Mouse (Mus musculus): ENCODE measurements at regions not wholly inside any gene's neighbourhood (a gene's known extent, or its start where the extent isn't known, plus 50 kb on each side); places are given as distances from the start of the nearest gene placed in this dataset.

DNA sequence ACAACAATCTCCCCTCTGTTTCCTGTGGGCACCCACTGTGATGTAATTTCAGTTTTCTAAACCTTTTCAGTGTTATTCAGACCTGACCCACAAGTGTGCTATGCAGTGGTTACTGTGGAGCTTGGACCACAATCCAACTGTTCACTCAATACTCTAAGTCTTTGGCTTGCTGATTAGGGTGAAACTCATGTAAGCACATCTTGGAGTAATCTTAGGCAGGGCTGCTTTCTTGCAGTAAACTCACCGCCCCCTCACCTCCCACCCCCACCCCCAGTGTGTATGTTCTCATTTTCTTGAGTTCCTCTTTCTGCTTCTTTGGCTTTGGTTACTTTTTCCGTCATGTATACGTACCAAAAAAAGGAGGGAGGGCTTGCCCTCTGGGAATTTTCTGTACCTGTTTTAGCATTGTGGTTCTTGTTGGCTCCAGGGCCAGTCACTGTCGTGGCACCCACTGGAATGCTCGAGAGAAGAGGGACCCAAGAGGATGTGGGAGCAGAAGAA, 158.2 kb upstream of the Lrig1 start:
- peak; percentile 54 for DNase-seq (ENCODE audit: low spot score, missing footprints)
- H3K27me3 ChIP-seq (ENCODE audit: control insufficient read depth, insufficient read depth, low read length): no peaks in the 10 kb centered on the region
- no peaks in the 10 kb centered on the region for H3K36me3 ChIP-seq (ENCODE audit: control insufficient read depth, insufficient read depth, low read length)
- no peak overlapping the region for H3K27ac ChIP-seq (ENCODE audit: low read depth, low read length)
- no peak overlapping the region for H3K4me2 ChIP-seq
- H3K9ac ChIP-seq (ENCODE audit: low read length): no peak overlapping the region
- no peaks in the 10 kb centered on the region for H3K4me1 ChIP-seq (ENCODE audit: control insufficient read depth, insufficient read depth, low read length)
- H3K4me3 ChIP-seq (ENCODE audit: low read depth, low read length): no peak overlapping the region
- H3K9me3 ChIP-seq (ENCODE audit: control insufficient read depth, low read length): no peaks in the 10 kb centered on the region
- no peak for ATAC-seq (ENCODE audit: low FRiP score)
- WGBS: 83% methylated on average over 5 of the region's 5 CpGs

GRCm38 (mm10) chr6:94850121-94850520, 150.2 kb upstream of the Lrig1 start:
- ATAC-seq (ENCODE audit: low FRiP score): no peak
- 89% methylated on average over 4 of the region's 5 CpGs for WGBS
- no peak overlapping the region for H3K9ac ChIP-seq (ENCODE audit: low read length)

DNA sequence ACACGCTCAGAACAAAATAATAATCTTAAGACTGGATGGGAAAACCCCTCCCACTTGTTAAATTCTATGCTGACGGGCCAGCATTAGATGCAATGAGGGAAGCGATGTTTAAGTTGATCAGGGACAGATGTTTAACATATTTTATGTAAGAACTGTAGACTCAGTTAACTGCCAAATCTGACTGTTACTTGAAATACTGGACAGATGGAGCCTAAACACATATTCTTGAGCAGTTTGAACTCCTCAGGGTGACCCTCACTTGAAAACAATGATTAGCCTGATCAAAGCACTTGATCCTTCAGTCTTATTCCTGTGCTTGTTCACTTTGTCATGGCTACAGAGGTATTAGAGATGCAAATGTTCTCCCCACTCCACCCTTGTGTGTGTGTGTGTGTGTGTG, 149.6 kb upstream of the Lrig1 start:
- Histone ChIP-seq H3K9me3 (ENCODE audit: control insufficient read depth, low read length) (no peaks in the 10 kb centered on the region), H3K27ac (ENCODE audit: low read depth, low read length) (no peak overlapping the region), H3K36me3 (ENCODE audit: control insufficient read depth, insufficient read depth, low read length) (no peaks in the 10 kb centered on the region), H3K4me3 (ENCODE audit: low read depth, low read length) (no peak overlapping the region), H3K4me2 (no peak overlapping the region), H3K4me1 (ENCODE audit: control insufficient read depth, insufficient read depth, low read length) (no peaks in the 10 kb centered on the region), H3K27me3 (ENCODE audit: control insufficient read depth, insufficient read depth, low read length) (no peaks in the 10 kb centered on the region), H3K9ac (ENCODE audit: low read length) (no peak overlapping the region)
- no peak for ATAC-seq (ENCODE audit: low FRiP score)
- 87% methylated on average over 3 of the region's 3 CpGs for WGBS
- DNase-seq (ENCODE audit: low spot score, missing footprints): peak; percentile 59

More at GRCm38 (mm10) chr6:94850121-94850520, 150.2 kb upstream of the Lrig1 start:
- no peak overlapping the region for H3K4me2 ChIP-seq
- no peaks in the 10 kb centered on the region for H3K9me3 ChIP-seq (ENCODE audit: control insufficient read depth, low read length)
- H3K27me3 ChIP-seq (ENCODE audit: control insufficient read depth, insufficient read depth, low read length): no peaks in the 10 kb centered on the region
- peak; percentile 75 for DNase-seq (ENCODE audit: low spot score, missing footprints)
- no peaks in the 10 kb centered on the region for H3K36me3 ChIP-seq (ENCODE audit: control insufficient read depth, insufficient read depth, low read length)
- no peak overlapping the region for H3K4me3 ChIP-seq (ENCODE audit: low read depth, low read length)
- H3K27ac ChIP-seq (ENCODE audit: low read depth, low read length): no peak overlapping the region
- no peaks in the 10 kb centered on the region for H3K4me1 ChIP-seq (ENCODE audit: control insufficient read depth, insufficient read depth, low read length)

- no peak overlapping the region for H3K4me2 ChIP-seq
- WGBS: 86% methylated on average over 1 of the region's 1 CpGs
- no peaks in the 10 kb centered on the region for H3K27me3 ChIP-seq (ENCODE audit: control insufficient read depth, insufficient read depth, low read length)
- no peaks in the 10 kb centered on the region for H3K4me1 ChIP-seq (ENCODE audit: control insufficient read depth, insufficient read depth, low read length)
- ATAC-seq (ENCODE audit: low FRiP score) (no peak), DNase-seq (ENCODE audit: low spot score, missing footprints) (no peak)
- no peak overlapping the region for H3K27ac ChIP-seq (ENCODE audit: low read depth, low read length)
- no peak overlapping the region for H3K4me3 ChIP-seq (ENCODE audit: low read depth, low read length)
- H3K36me3 ChIP-seq (ENCODE audit: control insufficient read depth, insufficient read depth, low read length): no peaks in the 10 kb centered on the region
- no peak overlapping the region for H3K9ac ChIP-seq (ENCODE audit: low read length)
- no peaks in the 10 kb centered on the region for H3K9me3 ChIP-seq (ENCODE audit: control insufficient read depth, low read length)
Observed at GRCm38 (mm10) chr6:94848437-94848836, 148.5 kb upstream of the Lrig1 start.

GRCm38 (mm10) chr6:94845821-94846220, 145.9 kb upstream of the Lrig1 start:
- Histone ChIP-seq H3K4me2 (no peak overlapping the region), H3K9me3 (ENCODE audit: control insufficient read depth, low read length) (no peaks in the 10 kb centered on the region), H3K4me1 (ENCODE audit: control insufficient read depth, insufficient read depth, low read length) (no peaks in the 10 kb centered on the region), H3K4me3 (ENCODE audit: low read depth, low read length) (no peak overlapping the region), H3K27ac (ENCODE audit: low read depth, low read length) (no peak overlapping the region), H3K27me3 (ENCODE audit: control insufficient read depth, insufficient read depth, low read length) (no peaks in the 10 kb centered on the region), H3K9ac (ENCODE audit: low read length) (no peak overlapping the region), H3K36me3 (ENCODE audit: control insufficient read depth, insufficient read depth, low read length) (no peaks in the 10 kb centered on the region)
- 77% methylated on average over 6 of the region's 6 CpGs for WGBS
- ATAC-seq (ENCODE audit: low FRiP score): no peak
- DNase-seq (ENCODE audit: low spot score, missing footprints): peak; percentile 47

DNA sequence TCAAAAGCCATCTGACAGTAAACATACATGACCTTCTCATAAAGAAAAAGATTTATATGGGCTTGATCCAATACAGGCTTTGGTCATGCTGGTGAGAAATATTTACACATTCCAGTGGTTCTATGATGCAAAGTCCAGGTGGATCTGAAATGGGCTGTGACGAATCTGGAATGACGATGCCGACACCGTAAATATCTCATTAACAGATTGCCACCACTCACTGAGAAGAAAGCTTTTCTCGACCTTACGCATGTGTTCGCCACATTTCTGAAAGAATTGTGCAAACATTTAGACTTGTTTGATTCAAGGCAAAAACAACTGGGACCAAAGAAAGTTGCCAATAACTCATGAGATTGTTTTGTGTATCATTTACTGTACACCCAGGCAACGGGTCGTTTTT, 142.9 kb upstream of the Lrig1 start:
- no peak overlapping the region for H3K4me2 ChIP-seq
- no peaks in the 10 kb centered on the region for H3K36me3 ChIP-seq (ENCODE audit: control insufficient read depth, insufficient read depth, low read length)
- ATAC-seq (ENCODE audit: low FRiP score): no peak
- WGBS: 94% methylated on average over 9 of the region's 9 CpGs
- H3K27me3 ChIP-seq (ENCODE audit: control insufficient read depth, insufficient read depth, low read length): no peaks in the 10 kb centered on the region
- H3K4me1 ChIP-seq (ENCODE audit: control insufficient read depth, insufficient read depth, low read length): no peaks in the 10 kb centered on the region
- peak; percentile 35 for DNase-seq (ENCODE audit: low spot score, missing footprints)
- no peaks in the 10 kb centered on the region for H3K9me3 ChIP-seq (ENCODE audit: control insufficient read depth, low read length)
- H3K4me3 ChIP-seq (ENCODE audit: low read depth, low read length): no peak overlapping the region
- H3K27ac ChIP-seq (ENCODE audit: low read depth, low read length): no peak overlapping the region
- H3K9ac ChIP-seq (ENCODE audit: low read length): no peak overlapping the region

DNA sequence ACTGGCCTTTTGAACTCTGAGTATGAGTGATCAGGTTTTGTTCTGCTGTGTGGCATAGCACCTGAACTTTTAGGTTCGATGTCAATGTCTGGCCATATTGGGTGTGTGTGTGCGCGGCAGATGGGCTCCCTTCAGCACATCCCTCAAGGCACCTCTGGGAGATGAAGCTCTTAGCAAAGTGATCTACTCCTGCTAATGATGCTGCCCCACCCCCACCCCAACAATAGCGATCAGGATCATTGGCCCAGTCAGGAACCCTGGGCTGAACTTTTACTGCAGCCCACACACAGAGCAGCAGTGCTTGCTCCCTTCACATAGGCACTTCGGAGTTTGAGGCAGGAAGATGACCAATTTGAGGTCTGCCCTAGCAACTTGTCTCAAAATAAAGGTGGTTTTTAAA, 141.9 kb upstream of the Lrig1 start:
- H3K9ac ChIP-seq (ENCODE audit: low read length): no peak overlapping the region
- no peaks in the 10 kb centered on the region for H3K27me3 ChIP-seq (ENCODE audit: control insufficient read depth, insufficient read depth, low read length)
- 68% methylated on average over 5 of the region's 5 CpGs for WGBS
- no peaks in the 10 kb centered on the region for H3K36me3 ChIP-seq (ENCODE audit: control insufficient read depth, insufficient read depth, low read length)
- H3K4me1 ChIP-seq (ENCODE audit: control insufficient read depth, insufficient read depth, low read length): no peaks in the 10 kb centered on the region
- no peak overlapping the region for H3K4me2 ChIP-seq
- no peak overlapping the region for H3K4me3 ChIP-seq (ENCODE audit: low read depth, low read length)
- no peak overlapping the region for H3K27ac ChIP-seq (ENCODE audit: low read depth, low read length)
- no peaks in the 10 kb centered on the region for H3K9me3 ChIP-seq (ENCODE audit: control insufficient read depth, low read length)
- DNase-seq (ENCODE audit: low spot score, missing footprints): peak; percentile 51
- no peak for ATAC-seq (ENCODE audit: low FRiP score)

DNA sequence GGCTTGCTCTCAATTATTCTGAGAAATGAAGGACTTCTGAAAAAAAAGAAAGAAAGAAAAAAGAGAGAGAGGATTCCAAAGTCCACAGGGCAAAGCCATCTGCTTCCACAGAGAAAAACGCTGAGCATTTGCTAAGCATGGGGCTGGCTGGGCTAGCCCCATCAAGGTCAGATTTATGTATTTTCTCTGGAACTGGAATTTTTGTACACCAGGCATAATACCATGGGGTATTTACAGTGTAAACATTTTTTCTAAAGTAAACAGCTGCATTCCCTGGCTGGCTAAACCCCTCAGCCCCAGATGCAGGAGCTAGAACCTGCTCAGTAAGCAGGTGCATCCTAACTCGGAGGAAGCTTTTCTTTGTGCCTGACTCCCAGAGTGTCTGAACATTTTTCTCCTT, 135.8 kb upstream of the Lrig1 start:
- no peak overlapping the region for H3K4me2 ChIP-seq
- no peaks in the 10 kb centered on the region for H3K4me1 ChIP-seq (ENCODE audit: control insufficient read depth, insufficient read depth, low read length)
- DNase-seq (ENCODE audit: low spot score, missing footprints) (peak; percentile 28), ATAC-seq (ENCODE audit: low FRiP score) (no peak)
- 64% methylated on average over 2 of the region's 2 CpGs for WGBS
- H3K9me3 ChIP-seq (ENCODE audit: control insufficient read depth, low read length): no peaks in the 10 kb centered on the region
- no peaks in the 10 kb centered on the region for H3K36me3 ChIP-seq (ENCODE audit: control insufficient read depth, insufficient read depth, low read length)
- H3K9ac ChIP-seq (ENCODE audit: low read length): no peak overlapping the region
- H3K27me3 ChIP-seq (ENCODE audit: control insufficient read depth, insufficient read depth, low read length): no peaks in the 10 kb centered on the region
- H3K27ac ChIP-seq (ENCODE audit: low read depth, low read length): no peak overlapping the region
- H3K4me3 ChIP-seq (ENCODE audit: low read depth, low read length): no peak overlapping the region

DNA sequence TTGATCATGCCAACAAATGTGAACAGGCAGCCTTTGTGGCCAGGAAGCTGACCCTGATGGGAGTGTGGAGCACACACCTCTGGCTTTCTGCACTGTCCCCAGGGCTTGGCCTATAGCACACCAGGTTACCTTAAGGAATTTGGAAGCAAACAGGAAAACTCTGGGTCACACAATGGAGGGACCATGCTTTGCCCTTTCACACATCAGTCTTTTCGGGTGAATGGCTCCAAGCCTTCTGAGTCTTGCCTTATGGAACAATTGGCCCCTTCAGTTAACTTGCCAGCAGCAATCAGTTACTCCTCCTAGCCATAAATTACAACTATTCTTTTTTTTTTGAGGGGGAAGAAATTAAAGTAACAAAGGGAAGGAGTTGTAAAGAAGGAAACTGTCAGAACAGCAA, 134.6 kb upstream of the Lrig1 start:
- H3K9ac ChIP-seq (ENCODE audit: low read length): no peak overlapping the region
- DNase-seq (ENCODE audit: low spot score, missing footprints) (no peak), ATAC-seq (ENCODE audit: low FRiP score) (no peak)
- 56% methylated on average over 1 of the region's 1 CpGs for WGBS
- H3K4me1 ChIP-seq (ENCODE audit: control insufficient read depth, insufficient read depth, low read length): no peaks in the 10 kb centered on the region
- no peaks in the 10 kb centered on the region for H3K36me3 ChIP-seq (ENCODE audit: control insufficient read depth, insufficient read depth, low read length)
- H3K27ac ChIP-seq (ENCODE audit: low read depth, low read length): no peak overlapping the region
- H3K9me3 ChIP-seq (ENCODE audit: control insufficient read depth, low read length): no peaks in the 10 kb centered on the region
- H3K27me3 ChIP-seq (ENCODE audit: control insufficient read depth, insufficient read depth, low read length): no peaks in the 10 kb centered on the region
- H3K4me3 ChIP-seq (ENCODE audit: low read depth, low read length): no peak overlapping the region
- H3K4me2 ChIP-seq: no peak overlapping the region

DNA sequence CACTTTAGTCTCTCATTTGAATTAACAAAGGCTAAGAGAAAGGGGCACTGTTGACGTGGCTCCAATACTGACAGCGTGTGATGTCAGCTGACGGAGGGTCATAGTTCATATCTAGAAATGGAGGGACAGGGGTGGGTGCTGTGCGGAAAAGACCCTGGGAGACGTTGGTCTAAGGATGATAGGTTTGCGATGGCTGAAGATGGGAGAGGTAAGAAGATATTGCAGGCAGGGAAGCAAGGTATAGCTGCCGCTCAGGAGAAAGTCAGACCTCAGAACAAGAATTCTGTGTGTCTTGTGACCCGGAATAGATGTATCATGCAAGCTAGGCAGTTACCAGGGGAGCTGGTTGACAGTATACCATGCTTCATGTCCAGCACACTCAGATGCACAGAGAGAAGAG, 130.8 kb upstream of the Lrig1 start:
- ATAC-seq (ENCODE audit: low FRiP score): no peak
- Histone ChIP-seq H3K4me3 (ENCODE audit: low read depth, low read length) (no peak overlapping the region), H3K27me3 (ENCODE audit: control insufficient read depth, insufficient read depth, low read length) (no peaks in the 10 kb centered on the region), H3K9ac (ENCODE audit: low read length) (no peak overlapping the region), H3K36me3 (ENCODE audit: control insufficient read depth, insufficient read depth, low read length) (no peaks in the 10 kb centered on the region), H3K9me3 (ENCODE audit: control insufficient read depth, low read length) (no peaks in the 10 kb centered on the region), H3K4me2 (no peak overlapping the region), H3K27ac (ENCODE audit: low read depth, low read length) (no peak overlapping the region), H3K4me1 (ENCODE audit: control insufficient read depth, insufficient read depth, low read length) (no peaks in the 10 kb centered on the region)
- WGBS: 85% methylated on average over 8 of the region's 8 CpGs
- peak; percentile 57 for DNase-seq (ENCODE audit: low spot score, missing footprints)
